Mouse (Mus musculus) urinary bladder, postnatal 25 days (tissue): ENCODE measurements around the gene Gm44579.

ENCODE experiments used
- DNase-seq: peaks from one replicate; pipeline ENCODE4 v3.0.0; 2022; ENCODE audit warnings: low spot score

The Gm44579 gene

GRCm38 (mm10) chr15:98167645-98168621 lies 52.8 kb downstream of the Gm44579 start:
- DNase-seq, result peak; percentile 68

GRCm38 (mm10) chr15:98166963-98167644 lies 53.7 kb downstream of the Gm44579 start, which contains the start of gene Ccdc184:
Ccdc184 (plus strand) TSS chr15:98167158.
- no peak for DNase-seq

GRCm38 (mm10) chr15:98165525-98165924 lies 55.3 kb downstream of the Gm44579 start, which contains the start of gene Asb8:
Asb8 (minus strand) TSS chr15:98165625.
- no peak for DNase-seq

- DNase-seq, result no peak
Observed at GRCm38 (mm10) chr15:98162561-98162960, 58.2 kb downstream of the Gm44579 start.

DNA sequence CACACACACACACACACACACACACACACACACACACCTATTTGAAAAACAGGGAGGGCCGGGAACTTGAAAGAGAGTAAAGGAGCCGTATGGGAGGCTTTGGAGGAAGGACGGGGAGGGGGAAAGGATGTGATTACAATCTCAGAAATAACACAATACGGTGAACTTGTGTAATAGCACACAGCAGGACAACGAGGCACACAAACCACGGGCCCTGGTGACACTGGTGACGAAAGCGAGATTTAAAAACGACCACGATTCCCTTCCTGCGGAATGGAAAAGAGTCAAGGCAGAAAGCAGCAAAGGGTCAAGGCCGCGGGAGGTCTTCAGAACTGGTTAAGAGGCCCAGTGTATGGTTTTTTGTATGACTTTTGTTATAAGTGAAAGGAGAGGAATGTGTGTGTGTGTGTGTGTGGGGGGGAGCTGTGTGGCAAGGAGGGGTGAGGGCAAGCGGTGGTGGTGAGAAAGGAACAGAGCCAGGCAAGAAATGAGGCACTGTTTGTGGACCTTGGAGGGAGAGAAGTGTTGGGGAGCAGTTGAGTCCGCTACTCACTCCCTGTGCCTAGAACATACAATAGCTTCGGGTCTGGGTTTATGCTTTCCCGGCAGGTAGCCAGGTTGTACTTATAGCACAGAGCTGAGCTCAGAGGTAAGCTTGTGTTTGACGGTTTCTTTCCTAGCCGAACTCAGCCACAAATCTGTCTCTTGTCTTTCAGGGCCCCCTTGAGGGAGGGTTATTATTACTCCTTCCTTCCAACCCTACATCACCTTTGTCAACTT lies 59.6 kb downstream of the Gm44579 start:
- no peak for DNase-seq

GRCm38 (mm10) chr15:98157253-98157652 lies 63.5 kb downstream of the Gm44579 start:
- no peak for DNase-seq

GRCm38 (mm10) chr15:98155944-98156343 lies 64.8 kb downstream of the Gm44579 start:
- DNase-seq, result no peak

- no peak for DNase-seq
Observed at GRCm38 (mm10) chr15:98155272-98155671, 65.5 kb downstream of the Gm44579 start.

DNA sequence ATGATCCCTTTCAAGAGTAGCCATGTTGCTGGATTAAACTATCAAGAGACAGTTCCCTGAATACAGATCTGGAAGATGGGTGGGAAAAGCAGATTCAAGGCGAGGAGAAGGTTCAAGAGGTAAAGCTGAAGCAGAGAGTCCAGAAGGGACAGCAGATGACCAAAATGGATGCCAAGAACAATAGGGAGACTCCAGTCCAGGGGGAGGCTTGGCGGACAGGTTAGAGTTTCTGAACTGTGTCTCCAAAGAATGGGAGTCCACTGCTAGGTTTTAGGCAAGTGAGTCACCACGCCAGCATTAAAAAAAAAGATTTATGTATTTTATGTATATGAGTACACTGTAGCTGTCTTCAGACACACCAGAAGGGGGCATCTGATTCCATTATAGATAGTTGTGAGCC lies 66.1 kb downstream of the Gm44579 start:
- no peak for DNase-seq

DNA sequence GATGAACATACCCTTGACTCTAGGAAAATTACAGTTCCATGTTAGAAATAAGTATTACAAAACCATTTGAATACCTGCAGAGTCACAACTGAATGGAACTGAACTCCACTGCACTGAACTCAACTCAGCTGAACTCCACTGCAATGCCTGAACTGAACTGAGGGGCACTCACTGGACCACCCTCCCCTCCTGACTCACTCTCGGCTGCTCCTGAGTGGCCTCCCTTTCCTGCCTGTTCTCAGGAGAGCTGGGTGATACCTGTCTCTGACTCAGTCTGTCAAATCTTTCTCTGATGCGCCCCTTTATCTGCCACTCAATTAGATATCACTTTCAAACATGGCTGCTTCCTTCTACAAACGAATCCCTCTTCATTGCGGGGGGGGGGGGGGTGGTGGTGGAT lies 66.6 kb downstream of the Gm44579 start:
- DNase-seq, result no peak

DNA sequence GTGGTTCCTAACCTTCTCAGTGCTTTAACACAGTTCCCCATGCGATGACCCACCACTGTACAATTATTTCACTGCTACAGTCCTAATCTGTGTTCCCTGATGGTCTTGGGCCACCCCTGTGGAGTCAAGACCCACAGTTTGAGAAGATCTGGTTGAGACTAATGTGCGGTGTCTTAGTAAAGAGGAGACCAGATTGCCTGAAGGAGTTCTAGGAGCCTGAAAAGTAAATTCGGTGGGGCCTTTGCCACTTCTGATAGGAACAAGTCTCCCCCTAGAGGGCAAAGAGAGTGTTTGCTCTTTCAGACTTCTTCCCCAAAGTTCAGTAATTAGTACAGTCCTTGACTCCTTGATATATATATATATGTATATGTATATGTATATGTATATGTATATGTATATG lies 67.2 kb downstream of the Gm44579 start:
- no peak for DNase-seq

GRCm38 (mm10) chr15:98152916-98153315 lies 67.9 kb downstream of the Gm44579 start:
- DNase-seq, result no peak

DNA sequence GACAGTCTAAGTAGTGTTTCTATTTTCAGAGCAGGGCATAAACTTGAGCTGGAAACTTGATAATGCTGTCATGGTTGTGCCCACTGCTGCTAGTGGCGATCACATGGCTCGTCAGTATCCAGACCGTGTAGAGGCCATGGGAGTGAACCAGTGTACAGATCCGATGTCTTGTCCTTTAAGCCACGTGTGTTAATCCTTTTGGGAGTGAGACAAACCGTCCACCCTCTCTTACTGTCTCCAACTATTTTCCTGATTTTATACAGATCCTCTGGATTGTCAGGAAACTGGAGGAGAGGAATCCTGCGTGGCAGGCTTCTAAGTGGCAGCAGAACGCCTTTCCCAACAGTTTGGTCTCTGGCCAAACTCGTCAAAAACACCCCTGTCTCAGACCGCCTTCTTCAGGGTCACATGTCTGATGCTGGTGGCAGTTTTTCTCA lies 71.6 kb downstream of the Gm44579 start:
- no peak for DNase-seq

GRCm38 (mm10) chr15:98148356-98148755 lies 72.4 kb downstream of the Gm44579 start:
- no peak for DNase-seq

GRCm38 (mm10) chr15:98145559-98146181 lies 75.1 kb downstream of the Gm44579 start:
- DNase-seq, result peak; percentile 91

- DNase-seq, result no peak
Observed at GRCm38 (mm10) chr15:98144861-98145507, 75.8 kb downstream of the Gm44579 start.

DNA sequence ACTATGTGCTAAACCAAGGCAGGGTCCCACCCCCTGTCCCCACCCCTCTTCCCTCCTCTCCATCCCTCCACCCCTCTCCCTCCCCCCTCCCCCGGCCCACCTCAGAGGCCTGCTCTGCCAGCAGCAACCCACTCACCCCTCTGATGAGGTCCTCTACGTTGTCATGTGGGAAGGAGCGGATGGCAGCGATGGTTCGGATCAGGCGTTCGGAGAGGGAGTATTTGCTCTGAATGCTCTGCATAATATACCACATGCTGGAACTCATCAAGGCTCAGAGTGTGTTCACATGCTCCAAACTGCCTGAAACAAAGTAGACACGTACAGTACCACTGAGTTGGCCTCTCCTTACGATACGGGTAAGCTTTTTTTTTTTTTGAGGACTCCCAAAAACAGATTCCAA lies 78.3 kb downstream of the Gm44579 start:
- no peak for DNase-seq

GRCm38 (mm10) chr15:98140809-98141208 lies 80.0 kb downstream of the Gm44579 start:
- no peak for DNase-seq

DNA sequence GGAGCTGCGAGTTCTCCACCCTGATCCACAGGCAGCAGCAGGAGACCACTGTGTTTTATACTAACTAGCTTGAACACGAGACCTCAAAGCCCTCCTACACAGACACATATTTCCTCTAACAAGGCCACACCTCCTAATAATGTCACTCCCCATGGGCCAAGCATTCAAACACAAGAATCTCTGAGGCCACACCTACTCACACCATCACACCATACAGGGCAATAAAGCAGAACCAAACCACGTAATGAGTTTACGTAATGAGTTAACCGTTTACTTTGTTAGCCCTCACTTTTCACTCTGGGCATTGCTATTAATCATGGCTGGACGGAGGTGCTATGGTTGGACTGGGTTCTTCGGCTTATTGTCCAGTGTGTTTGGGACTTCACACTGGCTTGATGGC lies 81.0 kb downstream of the Gm44579 start:
- no peak for DNase-seq

DNA sequence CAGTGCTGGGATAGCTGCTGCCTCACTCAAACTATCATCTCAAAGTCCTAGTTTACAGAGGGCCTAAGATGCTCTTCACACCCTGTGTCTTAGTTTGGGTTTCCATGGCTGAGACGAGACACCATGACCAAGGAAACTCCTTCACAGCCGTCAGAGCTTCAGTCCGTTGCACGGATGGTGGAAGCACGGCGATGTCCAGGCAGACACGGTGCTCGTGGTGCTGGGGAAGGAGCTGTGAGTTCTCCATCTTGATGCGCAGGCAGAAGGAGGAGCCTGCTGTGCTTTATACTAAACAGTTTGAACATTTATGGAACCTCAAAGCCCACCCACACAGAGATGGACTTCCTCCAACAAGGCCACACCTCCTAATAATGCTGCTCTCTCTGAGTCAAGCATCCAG lies 83.9 kb downstream of the Gm44579 start:
- no peak for DNase-seq
